Comparison of ENCODE assay signal across 12 mouse cellular contexts in genomic region chr1:125679522-125680077, GRCm38 (mm10). TPM values are rescaled to one million over a fixed set of nuclear protein-coding genes. Genes with fewer than 3 reads are reported as not detected.
DNase-seq lines count a peak whose midpoint lies in the region; ATAC-seq and TF ChIP-seq lines count a peak whose summit lies in the region.
"Had no signal": no experiment of that assay in that cellular context is flagged by ENCODE, and none has a peak within 500 bp of the region (broad histone marks: within the 10 kb centered on the region; RNA-seq: fewer than 3 reads in every experiment).

No protein-coding gene starts in this region.

- no peak for TF ChIP-seq POLR2A in liver, adult 2 months (IDR thresholded peaks at IDR 0.05; ENCODE audit: extremely low read depth, insufficient read depth, low read length)

- no peaks in the 10 kb centered on the region for H3K36me3 ChIP-seq in liver, adult 2 months (ENCODE audit: control insufficient read depth, insufficient read depth, low read length)
- no peaks in the 10 kb centered on the region for H3K36me3 ChIP-seq in stomach, embryonic 15.5 days
- H3K36me3 ChIP-seq: G1E had no signal

- peaks cover 8% of the 10 kb centered on the region for H3K4me1 ChIP-seq in liver, adult 2 months (ENCODE audit: control insufficient read depth, insufficient read depth, low read length)
- peaks cover 6% of the 10 kb centered on the region; the same call in 1 of the 2 replicates for H3K4me1 ChIP-seq in stomach, embryonic 15.5 days

- H3K27ac ChIP-seq in liver, adult 2 months (replicated peaks; ENCODE audit: insufficient read depth, low read depth, low read length): no peak overlapping the region
- H3K27ac ChIP-seq in stomach, embryonic 15.5 days: no peak overlapping the region

- H3K4me3 ChIP-seq in liver, adult 2 months (ENCODE audit: insufficient read depth, low read depth, low read length): no peak overlapping the region
- H3K4me3 ChIP-seq in stomach, embryonic 15.5 days (replicated peaks): no peak overlapping the region
- H3K4me3 ChIP-seq: megakaryocyte, embryonic 14.5 days had no signal

- H3K4me2 ChIP-seq in stomach, embryonic 15.5 days: peak overlapping the region; percentile 28

- no peak for TF ChIP-seq CTCF in liver, adult 2 months (IDR thresholded peaks at IDR 0.05; ENCODE audit: low read depth, low read length)

- peaks cover 5% of the 10 kb centered on the region; the same call in 1 of the 2 replicates for H3K79me2 ChIP-seq in liver, adult 2 months (ENCODE audit: control insufficient read depth, insufficient read depth, low read length)

- no peaks in the 10 kb centered on the region for H3K27me3 ChIP-seq in liver, adult 2 months (ENCODE audit: control insufficient read depth, insufficient read depth, low read length)
- no peaks in the 10 kb centered on the region for H3K27me3 ChIP-seq in stomach, embryonic 15.5 days (replicated peaks)

- H3K9me3 ChIP-seq in stomach, embryonic 15.5 days: no peaks in the 10 kb centered on the region
- H3K9me3 ChIP-seq: megakaryocyte, embryonic 14.5 days had no signal

- ATAC-seq in stomach, embryonic 15.5 days (ENCODE audit: insufficient read depth, low FRiP score, low read depth): no peak

- WGBS in liver, adult 2 months: 49% methylated on average over 4 of the region's 4 CpGs
- WGBS in stomach, embryonic 15.5 days: 66% methylated on average over 4 of the region's 4 CpGs

- peak; percentile 12 to 34 for DNase-seq in cerebellum, postnatal 14 days
- DNase-seq in cerebellum, adult 18-20 months: no peak
- peak; percentile 20 for DNase-seq in liver, adult 2 months (ENCODE audit: extremely low read depth, low read depth, low spot score)
- no peak for DNase-seq in liver
- DNase-seq in heart, postnatal 4 days: peak; percentile 53
- no peak for DNase-seq in urinary bladder, adult 18-20 months (ENCODE audit: low spot score in 2 of 2)
- no peak for DNase-seq in thymus, postnatal 36 days
- DNase-seq: right cerebral cortex, postnatal 4 days had no signal

- H3K9ac ChIP-seq in liver, adult 2 months (ENCODE audit: low read depth, low read length): no peak overlapping the region
- no peak overlapping the region for H3K9ac ChIP-seq in stomach, embryonic 15.5 days

RNA-seq across cellular contexts. Expression of gene Gpr39, which starts 2.8 kb away (rescaled TPM):
- 3.6 and 3.7 TPM in 2 replicates for total RNA-seq in liver, adult 2 months (2014; rRNA removed)
- 5.2 and 5.7 TPM in 2 replicates for polyA plus RNA-seq in liver, adult 2 months (2012; rRNA removed)
- total RNA-seq in heart, postnatal 4 days (2021): 1 to 10 TPM; 1.5 TPM
- polyA plus RNA-seq in stomach, embryonic 15.5 days (2015; fragmentation: Nextera tagmentation; extraction: Ambion mirVana): 6.5 and 8.7 TPM in 2 replicates
- total RNA-seq: left cerebral cortex, postnatal 25 days had no signal
- polyA plus RNA-seq: G1E had no signal

Comparison
In these comparisons a context has a peak if more than half of its experiments do, and no peak if none do; other contexts are left out.
1. DNase-seq: peak in cerebellum, postnatal 14 days (2 of 2), liver, adult 2 months (single experiment) and heart, postnatal 4 days (single experiment); none in cerebellum, adult 18-20 months (0 of 2), liver (single experiment), urinary bladder, adult 18-20 months (0 of 2) and thymus, postnatal 36 days (0 of 2).